Mouse (Mus musculus) fat pad, adult 2 months (tissue): Measurements from ENCODE around the gene Gpr142.

Experiments
- DNase-seq: peaks from one replicate; pipeline ENCODE4 v3.0.0-alpha.2; 2011; ENCODE audit warnings: low read depth, low spot score; ENCODE audit errors: extremely low read depth

Gpr142 gene

DNA sequence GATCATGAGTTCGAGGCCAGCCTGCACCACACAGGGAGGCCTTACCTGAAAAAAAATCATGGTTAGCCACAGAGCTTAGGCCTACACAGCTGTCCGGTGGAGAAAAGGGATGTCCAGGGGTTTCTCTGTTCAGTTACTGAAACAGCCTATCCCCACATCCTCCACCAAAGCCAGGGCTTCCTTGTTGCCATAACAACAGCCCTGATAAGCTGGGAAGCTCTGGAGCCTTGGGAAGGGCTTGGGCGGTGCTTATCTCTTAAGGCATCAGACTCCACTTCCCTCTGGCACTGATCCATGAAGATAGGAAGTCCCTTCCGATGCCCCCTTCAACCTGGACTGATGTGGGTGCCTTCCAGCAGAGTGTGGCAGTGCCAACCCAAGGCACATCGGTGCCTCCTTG lies 34.4 kb downstream of the Gpr142 start:
- DNase-seq = no peak

DNA sequence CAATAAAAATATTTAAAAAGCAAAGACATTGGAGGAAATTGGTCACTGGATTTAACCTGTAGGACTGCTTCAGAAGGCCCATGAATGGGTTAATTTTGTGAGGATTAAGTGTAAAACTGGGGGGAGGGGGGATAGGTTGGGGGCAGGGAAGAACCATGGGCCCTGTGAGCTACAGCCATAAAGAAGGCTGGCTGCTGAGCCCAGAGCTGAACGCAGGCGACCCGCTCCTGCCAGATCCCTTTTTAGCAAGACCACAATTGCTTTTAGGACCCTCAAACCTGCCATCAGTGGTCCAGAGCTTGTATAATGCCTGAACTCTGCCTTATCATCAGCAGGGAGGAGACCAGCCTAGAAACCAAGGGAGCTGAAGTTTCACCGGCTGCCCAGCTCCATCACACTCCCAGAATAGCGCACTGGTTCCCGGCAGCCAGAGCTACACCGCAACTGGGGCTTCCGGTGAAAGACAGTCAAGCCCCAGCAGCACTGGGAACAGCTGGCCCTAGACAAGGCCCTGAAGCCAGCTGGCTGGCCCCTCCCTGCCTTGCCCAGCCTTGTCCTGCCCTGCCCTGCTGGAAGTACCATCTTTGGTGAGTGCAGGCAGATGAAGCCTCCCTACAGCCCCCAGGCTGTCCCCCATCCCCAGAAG lies 45.2 kb downstream of the Gpr142 start:
- DNase-seq = no peak

DNA sequence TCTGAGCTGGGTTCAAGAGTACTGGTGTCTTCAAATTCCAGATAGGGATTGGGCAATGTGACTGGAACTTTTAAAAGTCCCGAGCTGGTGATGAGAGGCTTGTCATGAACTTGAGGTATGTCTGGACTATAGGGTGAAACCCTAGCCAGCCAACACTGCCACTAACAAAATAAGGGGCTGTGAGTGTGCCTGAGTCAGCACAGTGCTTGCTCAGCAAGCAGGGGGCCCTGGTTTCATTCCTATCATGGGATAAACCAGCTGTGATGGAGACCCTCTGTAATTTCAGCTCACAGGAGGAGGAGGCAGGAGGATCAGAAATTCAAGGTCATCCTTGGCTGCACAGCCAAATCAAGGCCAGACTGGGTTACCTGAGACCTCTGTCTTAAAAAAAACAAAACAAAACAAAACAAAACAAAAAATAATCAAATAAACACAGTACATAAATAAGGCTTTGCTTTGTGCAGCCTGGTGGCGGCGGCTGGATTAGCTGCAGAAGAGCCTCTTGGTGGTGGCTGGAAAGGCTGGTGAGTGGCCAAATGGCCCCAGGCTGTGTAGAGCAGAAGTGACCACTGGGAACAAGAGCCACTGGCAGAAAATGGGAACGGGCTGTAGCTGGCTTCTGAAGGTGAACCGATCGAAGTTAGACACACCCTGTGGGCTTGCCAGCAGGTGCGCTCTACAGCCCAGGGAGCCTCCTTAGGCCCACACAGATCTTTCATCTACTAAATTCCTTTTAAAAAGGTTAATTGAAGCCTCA lies 45.9 kb downstream of the Gpr142 start:
- DNase-seq = no peak

DNA sequence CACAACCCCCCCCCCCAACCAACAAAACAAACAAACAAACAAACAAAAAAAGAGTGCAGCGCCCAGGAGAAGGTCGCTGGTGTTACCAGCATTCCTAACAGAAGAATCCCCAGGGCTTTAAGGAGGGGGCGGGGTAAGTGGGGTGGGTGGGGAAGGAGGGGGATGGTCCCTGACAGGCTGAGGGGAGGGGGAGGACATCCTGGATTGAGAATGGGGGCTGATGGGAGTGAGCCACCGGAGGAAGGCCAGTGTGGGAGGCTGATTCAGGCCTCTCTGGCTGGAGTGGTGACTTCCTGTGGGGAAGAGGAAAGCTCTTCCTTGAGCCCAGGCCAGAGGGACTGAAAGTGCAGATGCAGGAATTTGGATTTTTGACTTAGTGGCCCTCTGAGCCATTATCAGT lies 47.6 kb downstream of the Gpr142 start:
- no peak for DNase-seq

DNA sequence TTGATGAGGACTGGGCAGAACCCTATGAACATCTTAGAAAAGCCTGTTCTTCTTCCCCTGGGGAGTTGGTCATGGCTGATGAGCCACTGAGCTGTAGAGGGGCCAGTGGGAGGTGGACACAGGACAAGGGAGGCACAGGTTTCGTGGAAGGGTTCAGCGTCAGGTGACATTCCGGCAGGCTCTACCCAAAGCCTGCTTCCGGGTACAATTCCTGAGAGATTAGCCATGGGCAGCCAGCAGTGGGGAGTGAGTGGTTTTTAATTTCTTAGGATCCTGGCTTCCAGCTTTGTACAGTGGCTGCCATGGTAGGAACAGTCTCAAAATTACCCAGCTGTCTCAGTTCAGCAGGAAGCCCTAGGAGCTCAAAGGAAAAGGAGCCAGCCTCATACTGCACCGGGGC lies 48.3 kb downstream of the Gpr142 start:
- DNase-seq = no peak

DNA sequence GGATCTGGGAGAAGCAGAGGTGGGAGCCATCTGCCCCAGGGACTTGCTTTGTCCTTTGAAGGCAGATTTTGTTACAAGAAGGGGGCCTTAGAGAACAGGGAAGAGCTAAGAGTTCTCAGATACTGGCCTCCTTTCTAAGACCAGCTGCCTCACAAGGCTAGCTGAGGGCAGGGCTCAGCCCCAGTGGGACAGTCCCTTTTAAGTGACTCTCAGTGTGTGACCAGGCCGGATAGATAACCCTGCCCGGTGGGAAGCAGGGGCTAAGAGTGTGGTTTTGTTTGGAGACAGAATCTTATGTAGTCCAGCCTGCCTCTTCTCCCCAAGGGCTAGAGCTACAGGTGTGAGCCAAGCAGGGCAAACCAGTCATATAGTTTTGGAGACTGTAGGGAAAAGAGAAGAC lies 50.8 kb downstream of the Gpr142 start:
- no peak for DNase-seq

DNA sequence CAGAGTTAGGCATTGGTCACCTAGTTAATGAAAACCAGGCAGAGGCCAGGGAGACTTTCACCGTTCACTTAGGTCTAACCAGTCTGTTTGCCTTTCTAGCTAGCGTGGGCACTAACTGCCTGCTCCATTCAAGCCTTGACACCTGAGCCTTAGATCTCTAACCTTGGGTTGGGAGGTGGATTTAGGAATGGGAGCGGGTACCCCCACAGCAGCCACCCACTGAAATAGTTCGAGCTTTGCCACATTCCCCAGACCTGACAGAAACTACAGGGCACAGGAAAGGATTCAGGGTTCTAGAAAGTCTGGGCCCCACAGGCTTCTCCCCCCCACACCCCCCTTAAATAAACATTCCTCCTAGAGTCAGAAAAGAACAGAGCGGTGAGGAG lies 51.3 kb downstream of the Gpr142 start:
- DNase-seq = no peak

DNA sequence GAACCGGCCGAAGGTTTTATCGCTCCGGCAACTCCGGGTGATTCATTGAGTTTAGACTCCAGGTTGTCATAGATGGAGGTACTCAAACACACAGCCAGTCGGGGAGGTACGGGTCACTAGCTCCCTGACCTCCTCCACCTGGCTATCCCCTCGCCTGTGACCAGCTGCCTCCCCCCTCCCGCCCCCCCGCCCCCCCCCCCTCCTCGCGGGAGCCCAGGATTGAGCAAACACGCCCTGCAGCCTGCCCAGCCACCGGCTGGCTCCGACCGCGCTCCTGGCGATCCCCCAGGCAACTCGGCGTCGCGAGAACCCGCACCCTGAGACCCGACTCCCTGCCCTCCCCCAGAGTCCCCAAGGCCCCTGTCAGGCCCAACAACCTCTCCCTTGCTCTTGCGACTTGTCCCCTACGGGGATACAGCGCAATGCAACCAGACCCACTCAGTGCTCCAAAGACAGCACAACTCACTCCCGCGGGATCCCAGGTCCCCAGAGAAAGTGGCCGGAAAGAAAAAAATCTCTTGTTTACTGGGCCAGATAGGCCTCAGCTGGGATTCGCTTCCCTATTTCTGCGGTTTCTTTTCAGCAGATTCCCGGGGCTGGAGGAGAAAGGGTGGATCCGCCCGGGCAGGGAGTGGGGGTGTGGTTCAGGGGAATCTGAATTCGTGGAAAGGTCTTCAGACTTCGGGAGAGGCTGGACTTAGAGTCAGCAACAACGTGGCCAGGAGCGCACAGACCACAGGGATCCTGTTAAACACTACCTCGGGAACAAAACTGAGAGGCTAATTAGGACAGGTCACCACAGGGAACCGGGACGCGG lies 51.9 kb downstream of the Gpr142 start, which contains the start of gene Gprc5c:
Gprc5c (plus strand) TSS at position 701 of the 817 bp plus-strand sequence.
- no peak for DNase-seq

DNA sequence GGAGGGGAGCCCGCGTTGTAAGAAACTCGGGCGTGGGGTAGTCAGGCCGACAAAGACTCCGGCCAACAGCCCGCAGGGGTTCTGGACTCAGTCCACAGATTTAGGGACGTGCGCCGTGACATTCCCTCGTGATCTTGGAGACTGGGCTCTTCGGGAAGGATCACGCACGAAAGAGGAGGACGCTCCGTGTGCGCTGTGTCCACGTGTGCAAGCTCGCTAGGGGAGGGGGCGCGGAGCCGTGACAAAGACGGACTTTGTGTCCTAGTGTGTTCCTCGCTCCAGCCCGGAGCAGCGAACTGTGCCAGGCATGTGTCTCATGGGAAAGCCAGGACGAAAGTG lies 52.5 kb downstream of the Gpr142 start:
- no peak for DNase-seq

DNA sequence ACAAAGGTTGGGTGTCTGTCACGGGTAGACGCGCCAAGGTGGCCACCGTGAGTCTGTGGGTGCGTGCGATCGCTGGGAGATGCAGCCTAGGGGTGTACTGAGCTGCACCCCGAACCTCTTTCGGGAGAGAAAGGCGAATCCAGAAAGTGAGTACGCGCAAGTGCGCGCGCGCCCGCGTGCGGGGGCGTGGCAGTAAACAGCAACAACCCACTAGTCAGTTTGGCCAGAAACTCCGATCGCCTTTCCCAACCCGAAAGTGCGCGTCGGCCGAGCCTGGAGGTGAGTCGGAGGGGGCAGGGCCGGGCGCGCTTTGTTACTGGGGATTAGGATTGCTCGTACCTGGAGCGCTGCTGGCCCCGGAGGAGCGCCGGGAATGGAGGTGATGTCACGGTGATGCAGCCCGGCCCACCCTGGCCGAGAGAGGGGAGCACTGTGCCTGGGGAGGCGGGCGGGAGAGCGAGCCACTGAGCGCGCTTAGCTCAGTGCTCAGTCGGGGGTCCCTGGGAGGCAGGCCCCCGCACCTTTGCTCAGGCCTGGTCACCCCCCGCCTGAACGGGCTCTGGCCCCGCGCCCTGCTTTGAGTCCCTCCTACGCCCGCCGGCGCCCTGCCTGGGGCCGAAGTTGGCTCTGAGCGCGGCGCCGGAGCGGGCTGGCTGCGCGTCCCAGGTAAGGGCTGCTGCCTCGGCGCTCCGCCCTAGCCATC lies 53.0 kb downstream of the Gpr142 start:
- no peak for DNase-seq

DNA sequence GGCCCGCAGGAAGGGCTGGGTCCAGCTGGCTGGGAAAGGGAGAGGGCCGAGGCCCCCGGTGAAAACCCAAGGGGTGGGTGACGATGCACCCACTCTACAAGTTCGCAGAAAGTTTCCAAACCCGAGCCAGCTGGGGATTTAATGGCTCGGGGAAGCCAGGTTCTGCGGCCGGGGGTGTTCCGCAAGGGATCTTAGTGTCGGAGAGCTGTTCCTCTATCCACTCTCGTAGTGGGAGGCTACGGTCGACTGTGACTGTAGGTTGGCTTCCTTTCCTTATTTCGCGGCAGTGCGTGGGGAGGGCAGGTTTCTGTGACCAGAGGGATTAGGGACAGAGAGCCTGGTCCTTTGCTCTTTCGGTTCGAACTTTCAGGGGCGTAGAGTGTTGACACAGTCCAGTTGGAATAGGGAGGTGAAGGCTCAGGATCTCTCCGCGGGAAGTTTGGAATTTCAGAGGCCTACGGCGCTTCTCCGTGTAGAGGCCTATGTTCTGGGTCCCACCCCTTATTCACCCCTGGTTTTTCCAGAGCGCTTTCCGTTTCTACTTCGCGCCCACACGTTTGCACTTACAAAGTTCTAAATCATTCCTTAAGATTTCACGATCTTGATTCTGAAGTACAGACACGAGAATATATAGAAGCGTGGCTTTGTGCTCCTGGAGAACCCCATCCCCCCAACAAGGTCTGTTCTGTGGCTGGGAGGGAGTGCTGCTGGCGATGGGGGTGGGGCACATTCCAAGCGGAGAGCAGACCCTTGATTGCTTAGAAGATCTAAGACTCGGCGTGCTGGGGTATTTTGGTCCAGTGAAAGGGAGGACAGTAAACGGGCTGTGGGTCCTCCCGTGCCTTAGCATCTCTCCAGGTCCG lies 53.8 kb downstream of the Gpr142 start:
- no peak for DNase-seq

DNA sequence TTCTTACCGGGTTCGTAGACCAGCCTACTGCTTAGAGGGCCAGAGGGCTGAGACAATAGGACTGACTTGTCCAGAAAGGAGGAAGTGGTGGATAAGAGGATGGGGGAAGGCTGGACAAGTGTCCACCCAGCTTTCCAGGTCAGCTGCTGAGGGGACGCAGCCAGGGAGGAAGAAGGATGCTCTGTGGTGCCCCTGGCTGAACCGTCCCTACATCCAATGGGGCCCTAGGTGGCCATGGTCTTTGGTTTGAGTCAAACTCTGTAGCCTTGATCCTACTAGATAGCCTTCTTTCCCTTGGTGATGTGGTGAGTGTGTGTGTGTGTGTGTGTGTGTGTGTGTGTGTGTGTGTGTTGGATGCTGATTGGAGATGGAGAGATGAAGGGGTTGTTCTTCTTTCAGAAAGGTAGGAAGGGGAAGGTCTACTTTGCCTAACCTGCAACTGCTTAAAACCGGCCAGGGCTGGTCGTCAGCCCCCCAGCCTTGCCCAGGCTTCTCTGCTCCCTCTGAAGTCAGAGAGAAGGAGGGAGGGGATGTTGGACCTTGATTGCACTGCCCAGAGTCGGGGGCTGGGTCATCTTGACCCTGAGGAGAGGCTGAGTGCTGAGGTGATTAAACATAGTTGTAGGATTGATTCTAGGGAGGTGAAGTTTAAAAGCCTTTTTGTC lies 54.6 kb downstream of the Gpr142 start:
- no peak for DNase-seq

DNA sequence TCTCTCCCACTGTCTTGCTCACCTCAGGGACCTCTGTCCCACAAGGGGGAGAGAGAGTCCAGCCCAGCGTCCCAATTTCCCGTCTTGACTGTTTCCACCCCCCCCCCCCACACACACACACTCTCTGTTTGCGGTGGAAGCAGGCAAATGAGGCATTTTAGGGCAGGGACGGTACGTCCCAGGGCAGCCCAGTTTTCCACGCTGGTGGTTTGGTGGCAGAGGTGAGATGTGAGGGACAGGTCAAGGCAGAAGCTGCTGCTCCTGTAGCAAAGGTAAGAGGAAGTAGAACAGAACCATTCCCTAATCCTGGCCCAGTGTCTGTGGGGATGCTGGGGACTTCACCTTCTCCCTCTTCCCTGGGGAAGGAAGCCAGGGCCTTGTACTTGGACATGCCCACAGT lies 55.9 kb downstream of the Gpr142 start:
- no peak for DNase-seq

DNA sequence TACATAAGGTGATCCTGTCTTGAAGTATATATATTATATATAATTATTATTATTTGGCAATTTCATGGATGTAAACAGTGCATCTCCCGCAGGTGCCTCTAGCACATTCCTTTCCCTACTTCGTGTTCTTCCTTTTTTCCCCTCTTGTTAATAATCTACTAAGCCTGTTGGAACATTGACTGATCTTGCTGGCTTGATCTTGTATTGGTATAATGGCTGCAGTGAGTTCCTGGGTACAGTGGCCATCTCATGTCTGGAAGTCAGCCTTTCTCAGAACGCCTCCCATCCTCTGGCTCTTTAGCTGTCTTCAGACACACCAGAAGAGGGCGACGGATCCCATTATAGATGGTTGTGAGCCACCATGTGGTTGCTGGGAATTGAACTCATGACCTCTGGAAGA lies 57.4 kb downstream of the Gpr142 start:
- no peak for DNase-seq
